16 mouse cellular contexts compared by ENCODE assay signal in genomic region chr11:118737821-118738220, GRCm38 (mm10).
A peak's percentile ranks its signal among the peaks of the same experiment; 100 is the strongest.
DNase-seq lines count a peak whose midpoint lies in the region; ATAC-seq and TF ChIP-seq lines count a peak whose summit lies in the region.
"Had no signal": no experiment of that assay in that cellular context is flagged by ENCODE, and none has a peak within 500 bp of the region (broad histone marks: within the 10 kb centered on the region; RNA-seq: fewer than 3 reads in every experiment).

No protein-coding gene starts in this region.

- H3K4me2 ChIP-seq in hindbrain, postnatal 0 days (ENCODE audit: low read depth, low read length): no peak overlapping the region
- no peak overlapping the region for H3K4me2 ChIP-seq in hindbrain, embryonic 16.5 days (ENCODE audit: low read length)
- no peak overlapping the region for H3K4me2 ChIP-seq in lung, postnatal 0 days (replicated peaks; ENCODE audit: low read depth, low read length)
- H3K4me2 ChIP-seq: hindbrain, embryonic 15.5 days; limb, embryonic 15.5 days had no signal

- no peak for TF ChIP-seq EP300 in lung, postnatal 0 days (IDR thresholded peaks at IDR 0.05)

- ATAC-seq in hindbrain, postnatal 0 days: no peak
- no peak for ATAC-seq in hindbrain, embryonic 16.5 days
- ATAC-seq in lung, postnatal 0 days: no peak
- ATAC-seq: forebrain, embryonic 14.5 days had no signal

- H3K4me3 ChIP-seq in hindbrain, postnatal 0 days (ENCODE audit: low read length): no peak overlapping the region
- H3K4me3 ChIP-seq in hindbrain, embryonic 16.5 days (ENCODE audit: low read length): no peak overlapping the region
- H3K4me3 ChIP-seq in lung, postnatal 0 days (ENCODE audit: low read depth, low read length): no peak overlapping the region
- H3K4me3 ChIP-seq in heart, embryonic 10.5 days: no peak overlapping the region
- H3K4me3 ChIP-seq: hindbrain, embryonic 15.5 days; limb, embryonic 15.5 days; myocyte had no signal

- H3K27ac ChIP-seq in hindbrain, postnatal 0 days: no peak overlapping the region
- no peak overlapping the region for H3K27ac ChIP-seq in hindbrain, embryonic 16.5 days (ENCODE audit: low read depth, low read length)
- H3K27ac ChIP-seq in lung, postnatal 0 days (ENCODE audit: low read length): no peak overlapping the region
- no peak overlapping the region for H3K27ac ChIP-seq in heart, embryonic 10.5 days
- H3K27ac ChIP-seq: limb, embryonic 15.5 days had no signal

- no peaks in the 10 kb centered on the region for H3K27me3 ChIP-seq in hindbrain, postnatal 0 days (ENCODE audit: insufficient read depth, low read length)
- no peaks in the 10 kb centered on the region; the same call in 1 of the 2 replicates for H3K27me3 ChIP-seq in hindbrain, embryonic 16.5 days (replicated peaks; ENCODE audit: control insufficient read depth, insufficient read depth, low read length)
- 0 out of 2 replicates have a peak, but pooled peaks cover 5% of the 10 kb centered on the region for H3K27me3 ChIP-seq in lung, postnatal 0 days (replicated peaks; ENCODE audit: insufficient read depth, low read length)
- peaks cover 60% of the 10 kb centered on the region for H3K27me3 ChIP-seq in heart, embryonic 10.5 days (ENCODE audit: insufficient read depth, poor library complexity, severe bottlenecking)
- H3K27me3 ChIP-seq: hindbrain, embryonic 15.5 days had no signal

- no peak for DNase-seq in hindbrain, postnatal 0 days (ENCODE audit: low spot score)
- no peak for DNase-seq in lung, postnatal 0 days (ENCODE audit: low spot score)
- no peak for DNase-seq in lung, postnatal 14 days
- peak; percentile 32 for DNase-seq in ES-CJ7 (ENCODE audit: low read depth, low spot score)
- peak; percentile 16 for DNase-seq in thymus, postnatal 14 days
- no peak for DNase-seq in heart, embryonic 10.5 days (ENCODE audit: low spot score)
- DNase-seq: adrenal gland, adult 2 months; cerebellum, adult 9-10 months; heart, adult 18-20 months; lung, postnatal 10 days; spleen, adult 18-20 months had no signal

- 59% methylated on average over 3 of the region's 3 CpGs for WGBS in hindbrain, postnatal 0 days
- 77% methylated on average over 3 of the region's 3 CpGs for WGBS in hindbrain, embryonic 16.5 days
- WGBS in lung, postnatal 0 days: 53% methylated on average over 3 of the region's 3 CpGs
- WGBS in heart, embryonic 10.5 days: 73% methylated on average over 2 of the region's 3 CpGs

- H3K4me1 ChIP-seq in hindbrain, postnatal 0 days (ENCODE audit: insufficient read depth, low read length): peaks cover 16% of the 10 kb centered on the region; the same call in 1 of the 2 replicates
- H3K4me1 ChIP-seq in hindbrain, embryonic 16.5 days (ENCODE audit: control insufficient read depth, insufficient read depth, low read depth, low read length): peaks cover 18% of the 10 kb centered on the region
- H3K4me1 ChIP-seq in lung, postnatal 0 days (ENCODE audit: insufficient read depth, low read depth, low read length): no peaks in the 10 kb centered on the region
- H3K4me1 ChIP-seq in heart, embryonic 10.5 days: peaks cover 36% of the 10 kb centered on the region

- peak; percentile 52 for TF ChIP-seq CTCF in hindbrain, postnatal 0 days (IDR thresholded peaks at IDR 0.05; ENCODE audit: low read depth)
- peak; percentile 42 for TF ChIP-seq CTCF in lung, postnatal 0 days (IDR thresholded peaks at IDR 0.05)

- H3K9me3 ChIP-seq in hindbrain, postnatal 0 days (ENCODE audit: low read length): no peaks in the 10 kb centered on the region
- H3K9me3 ChIP-seq in hindbrain, embryonic 16.5 days (ENCODE audit: control insufficient read depth, low read length): no peaks in the 10 kb centered on the region
- no peaks in the 10 kb centered on the region for H3K9me3 ChIP-seq in lung, postnatal 0 days (ENCODE audit: low read length)
- H3K9me3 ChIP-seq in heart, embryonic 10.5 days: no peaks in the 10 kb centered on the region
- H3K9me3 ChIP-seq: hindbrain, embryonic 15.5 days; limb, embryonic 15.5 days had no signal

- H3K9ac ChIP-seq in hindbrain, postnatal 0 days (replicated peaks; ENCODE audit: low read length): no peak overlapping the region
- H3K9ac ChIP-seq in hindbrain, embryonic 16.5 days (ENCODE audit: low read depth, low read length): no peak overlapping the region
- no peak overlapping the region for H3K9ac ChIP-seq in lung, postnatal 0 days (replicated peaks; ENCODE audit: low read depth)
- H3K9ac ChIP-seq: hindbrain, embryonic 15.5 days; limb, embryonic 15.5 days had no signal

- no peaks in the 10 kb centered on the region for H3K36me3 ChIP-seq in hindbrain, postnatal 0 days (ENCODE audit: insufficient read depth, low read length)
- no peaks in the 10 kb centered on the region for H3K36me3 ChIP-seq in hindbrain, embryonic 16.5 days (ENCODE audit: control insufficient read depth, insufficient read depth, low read length)
- H3K36me3 ChIP-seq in lung, postnatal 0 days (ENCODE audit: insufficient read depth, low read length): no peaks in the 10 kb centered on the region
- H3K36me3 ChIP-seq in heart, embryonic 10.5 days: no peaks in the 10 kb centered on the region
- H3K36me3 ChIP-seq: hindbrain, embryonic 15.5 days; limb, embryonic 15.5 days had no signal

Comparison
In these comparisons a context has a peak if more than half of its experiments do, and no peak if none do; other contexts are left out.
1. DNase-seq: peak in ES-CJ7 (single experiment) and thymus, postnatal 14 days (single experiment); none in hindbrain, postnatal 0 days (single experiment), lung, postnatal 0 days (single experiment), lung, postnatal 14 days (single experiment) and heart, embryonic 10.5 days (single experiment).